Mouse (Mus musculus): ENCODE measurements around the gene Osbpl10. TPM values are rescaled to one million over a fixed set of nuclear protein-coding genes. Genes with fewer than 3 reads are reported as not detected.
A peak's percentile ranks its signal among the peaks of the same experiment; 100 is the strongest.

Gene Osbpl10
- polyA plus RNA-seq, 1 experiment from 2014 or later, result 2.6 TPM

DNA sequence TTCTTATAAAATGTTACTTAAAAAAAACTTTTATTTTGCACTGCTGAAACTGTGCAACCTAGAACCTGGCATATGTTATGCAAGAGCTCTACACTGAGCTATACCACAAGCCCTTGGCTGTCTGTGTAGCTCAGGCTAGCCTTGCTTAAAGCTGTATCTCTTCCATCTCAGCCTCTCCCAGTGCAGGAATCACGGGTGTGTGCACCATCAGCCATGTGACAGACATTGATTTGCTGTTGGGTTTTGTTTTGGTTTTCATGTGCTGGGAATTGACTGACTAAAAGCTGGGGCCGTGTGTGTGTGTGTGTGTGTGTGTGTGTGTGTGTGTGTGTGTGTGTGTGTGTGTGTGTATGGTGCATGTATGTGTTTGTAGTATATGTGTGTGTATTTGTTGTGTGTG, 155.6 kb downstream of the Osbpl10 start:
- Histone ChIP-seq H3K9me3 (replicated peaks) (no peaks in the 10 kb centered on the region), H3K27ac (ENCODE audit: poor library complexity, severe bottlenecking) (no peak overlapping the region), H3K4me1 (replicated peaks) (no peaks in the 10 kb centered on the region), H3K27me3 (replicated peaks) (no peaks in the 10 kb centered on the region), H3K36me3 (no peaks in the 10 kb centered on the region), H3K9ac (no peak overlapping the region), H3K4me2 (no peak overlapping the region), H3K4me3 (no peak overlapping the region)
- 58% methylated on average over 2 of the region's 2 CpGs for WGBS
- ATAC-seq (ENCODE audit: insufficient number of reproducible peaks, low FRiP score), result no peak

DNA sequence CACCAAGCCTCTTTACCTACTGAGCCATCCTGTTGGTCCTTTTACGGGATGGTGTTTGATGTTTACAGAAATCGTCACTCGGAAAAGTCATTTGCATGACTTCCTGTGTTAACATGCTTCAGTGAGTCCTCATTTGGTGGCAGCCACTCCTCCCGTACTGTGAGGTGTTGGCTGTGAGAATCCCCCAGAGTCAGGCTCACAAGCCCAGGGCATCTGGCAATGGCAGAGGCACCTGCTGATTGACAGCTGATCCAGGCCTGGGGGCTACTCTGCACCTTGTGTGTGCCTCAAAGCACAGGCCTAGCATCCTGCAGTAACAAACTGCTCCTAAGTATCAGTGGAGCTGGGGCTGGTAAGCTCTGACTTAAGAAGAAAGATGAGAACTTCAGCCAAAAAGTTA, 156.4 kb downstream of the Osbpl10 start:
- no peak overlapping the region for H3K4me3 ChIP-seq
- no peaks in the 10 kb centered on the region for H3K9me3 ChIP-seq (replicated peaks)
- no peaks in the 10 kb centered on the region for H3K4me1 ChIP-seq (replicated peaks)
- no peak overlapping the region for H3K9ac ChIP-seq
- no peak for ATAC-seq (ENCODE audit: insufficient number of reproducible peaks, low FRiP score)
- H3K4me2 ChIP-seq, result no peak overlapping the region
- H3K27me3 ChIP-seq (replicated peaks), result no peaks in the 10 kb centered on the region
- H3K27ac ChIP-seq (ENCODE audit: poor library complexity, severe bottlenecking), result no peak overlapping the region
- WGBS, result 58% methylated on average over 4 of the region's 4 CpGs
- no peaks in the 10 kb centered on the region for H3K36me3 ChIP-seq

DNA sequence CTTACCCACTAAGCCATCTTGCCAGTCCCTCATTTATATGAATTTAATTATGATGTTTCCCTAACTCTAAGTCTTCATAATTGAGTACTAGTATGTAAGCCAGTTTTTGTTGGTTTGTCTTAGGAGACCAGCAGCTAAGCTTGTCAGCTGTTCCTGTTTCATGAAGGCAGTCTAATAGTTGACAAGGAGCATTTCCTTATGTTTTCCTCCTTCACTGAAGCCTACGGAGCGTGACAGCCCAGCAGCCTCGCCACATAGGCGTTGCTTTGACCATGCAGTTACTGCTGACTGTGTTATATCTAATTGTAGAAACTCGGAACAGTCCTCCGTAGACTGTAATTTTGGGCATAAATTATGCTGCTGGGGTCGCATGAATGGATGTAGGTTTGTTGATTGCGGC, 157.0 kb downstream of the Osbpl10 start:
- Histone ChIP-seq H3K36me3 (no peaks in the 10 kb centered on the region), H3K9me3 (replicated peaks) (no peaks in the 10 kb centered on the region), H3K4me2 (no peak overlapping the region), H3K4me1 (replicated peaks) (no peaks in the 10 kb centered on the region), H3K9ac (no peak overlapping the region), H3K4me3 (no peak overlapping the region), H3K27me3 (replicated peaks) (no peaks in the 10 kb centered on the region), H3K27ac (ENCODE audit: poor library complexity, severe bottlenecking) (no peak overlapping the region)
- WGBS, result 79% methylated on average over 8 of the region's 8 CpGs
- no peak for ATAC-seq (ENCODE audit: insufficient number of reproducible peaks, low FRiP score)

DNA sequence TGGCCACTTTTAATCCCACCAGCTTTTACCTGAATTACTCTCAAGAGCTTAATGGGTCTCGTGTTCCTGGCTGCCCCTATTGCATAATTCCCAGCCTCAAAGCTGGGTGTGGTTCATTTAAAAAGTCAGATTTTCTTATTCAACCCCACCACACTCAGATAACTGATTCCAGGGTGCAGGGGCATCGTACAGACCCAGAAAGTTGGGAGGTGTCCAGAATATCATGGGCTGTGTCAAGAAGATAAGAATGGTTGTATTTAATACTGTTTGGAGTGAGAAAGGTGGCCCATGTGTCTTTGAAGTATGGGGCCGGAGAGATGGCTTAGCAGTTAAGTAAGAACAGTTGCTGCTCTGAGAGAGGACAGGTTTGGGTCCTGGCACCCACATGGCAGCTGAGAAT, 159.5 kb downstream of the Osbpl10 start:
- 64% methylated on average over 3 of the region's 3 CpGs for WGBS
- no peak overlapping the region for H3K9ac ChIP-seq
- H3K27ac ChIP-seq (ENCODE audit: poor library complexity, severe bottlenecking), result no peak overlapping the region
- ATAC-seq (ENCODE audit: insufficient number of reproducible peaks, low FRiP score), result no peak
- no peaks in the 10 kb centered on the region for H3K36me3 ChIP-seq
- H3K4me1 ChIP-seq (replicated peaks), result no peaks in the 10 kb centered on the region
- H3K4me3 ChIP-seq, result no peak overlapping the region
- H3K9me3 ChIP-seq (replicated peaks), result no peaks in the 10 kb centered on the region
- no peak overlapping the region for H3K4me2 ChIP-seq
- H3K27me3 ChIP-seq (replicated peaks), result no peaks in the 10 kb centered on the region

DNA sequence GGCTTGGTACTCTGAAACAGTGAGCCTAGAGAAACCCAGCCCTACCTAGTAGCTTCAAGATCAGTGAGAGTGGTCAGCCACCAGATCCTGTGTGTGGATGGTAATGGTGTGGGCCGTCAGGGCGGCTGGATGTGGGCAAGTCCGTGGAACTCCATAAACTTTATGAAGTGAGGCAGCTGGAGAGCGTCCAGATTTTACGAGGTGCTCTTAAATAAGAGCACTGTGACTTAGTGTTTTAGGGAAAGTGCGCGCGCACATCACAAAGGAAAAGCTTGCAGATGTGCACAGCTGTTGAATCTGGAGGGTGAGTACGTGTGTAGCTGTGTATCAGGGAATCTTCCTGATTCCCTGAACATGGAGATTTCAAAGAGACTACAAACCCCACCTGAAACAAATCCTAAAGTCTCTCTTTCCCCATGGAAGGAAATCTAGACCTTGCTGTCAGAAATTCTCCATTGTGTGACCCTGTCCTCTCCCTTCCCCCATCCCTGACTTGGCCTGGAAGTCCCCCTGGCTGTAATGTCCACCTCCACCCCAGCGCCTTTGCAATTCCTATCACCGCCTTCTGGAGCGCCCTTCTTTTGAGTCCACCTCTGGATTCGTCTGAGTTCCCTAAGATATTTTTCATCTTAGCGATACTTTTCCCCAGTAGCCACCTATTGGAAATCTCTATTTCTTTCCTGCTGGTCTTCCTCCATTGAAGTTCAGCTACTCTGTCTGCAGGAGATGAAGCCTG, 161.4 kb downstream of the Osbpl10 start:
- Histone ChIP-seq H3K4me3 (no peak overlapping the region), H3K9me3 (replicated peaks) (no peaks in the 10 kb centered on the region), H3K27ac (ENCODE audit: poor library complexity, severe bottlenecking) (no peak overlapping the region), H3K27me3 (replicated peaks) (no peaks in the 10 kb centered on the region), H3K4me1 (replicated peaks) (no peaks in the 10 kb centered on the region), H3K4me2 (no peak overlapping the region), H3K36me3 (no peaks in the 10 kb centered on the region), H3K9ac (no peak overlapping the region)
- WGBS, result 79% methylated on average over 14 of the region's 14 CpGs
- no peak for ATAC-seq (ENCODE audit: insufficient number of reproducible peaks, low FRiP score)

DNA sequence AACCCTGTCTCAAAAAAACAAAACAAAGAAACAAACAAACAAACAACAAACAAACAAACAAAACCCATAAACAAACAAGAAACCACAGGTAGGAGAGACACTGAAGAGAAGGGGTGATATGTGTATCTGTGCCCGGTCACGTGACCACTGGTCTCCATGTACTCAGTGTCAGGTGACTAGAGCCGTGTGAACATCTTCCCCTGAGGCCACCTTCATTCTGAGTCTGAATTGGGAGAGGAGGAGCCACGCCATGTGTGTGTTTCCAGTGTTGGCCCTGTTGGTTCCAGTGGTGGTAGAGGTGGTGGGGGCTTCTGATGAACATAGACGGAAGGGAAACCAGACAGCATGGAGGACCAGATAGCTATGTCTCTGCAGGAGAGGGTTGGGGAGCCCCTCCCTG, 168.8 kb downstream of the Osbpl10 start:
- Histone ChIP-seq H3K27me3 (replicated peaks) (no peaks in the 10 kb centered on the region), H3K9ac (no peak overlapping the region), H3K4me1 (replicated peaks) (no peaks in the 10 kb centered on the region), H3K4me3 (no peak overlapping the region), H3K36me3 (peaks cover 4% of the 10 kb centered on the region), H3K9me3 (replicated peaks) (peaks cover 22% of the 10 kb centered on the region), H3K27ac (ENCODE audit: poor library complexity, severe bottlenecking) (no peak overlapping the region), H3K4me2 (no peak overlapping the region)
- ATAC-seq (ENCODE audit: insufficient number of reproducible peaks, low FRiP score), result no peak
- 95% methylated on average over 5 of the region's 5 CpGs for WGBS

DNA sequence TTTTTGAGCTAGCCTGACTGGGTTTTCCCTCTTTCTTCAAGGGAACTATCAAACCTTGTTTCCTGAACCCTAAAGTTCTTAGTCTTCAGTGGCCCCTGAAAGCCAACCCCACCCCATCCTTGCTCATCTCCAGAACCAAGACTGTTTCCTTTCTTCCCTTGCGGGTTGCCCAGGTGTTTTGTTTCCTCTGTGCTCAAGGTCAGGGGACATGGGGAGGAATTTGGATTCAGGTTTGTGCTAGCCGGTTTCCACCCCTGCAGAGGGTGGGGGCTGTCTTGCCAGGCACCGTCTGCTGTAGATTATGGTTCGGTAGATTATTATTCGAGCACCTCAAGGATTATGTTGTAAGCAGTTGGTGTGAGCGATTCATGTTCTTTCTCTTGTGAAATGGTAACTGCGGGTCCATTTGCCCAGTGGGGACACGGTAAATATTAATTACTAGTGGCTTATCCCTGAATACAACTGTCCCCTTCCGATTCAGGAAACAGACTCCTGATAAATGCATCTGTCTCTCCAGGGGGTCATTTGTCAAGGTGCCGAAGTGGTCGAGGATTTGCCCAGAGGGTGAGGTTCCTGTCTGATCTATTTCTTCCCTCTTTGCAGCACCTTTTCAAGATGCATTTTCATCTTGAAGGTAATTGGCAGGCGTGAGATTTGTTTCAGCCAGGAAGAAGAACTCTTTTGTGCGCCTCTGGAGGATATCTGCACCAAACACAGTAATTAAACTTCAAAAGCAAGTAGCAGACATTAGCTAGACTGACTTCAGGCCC, 169.4 kb downstream of the Osbpl10 start:
- peaks cover 4% of the 10 kb centered on the region for H3K36me3 ChIP-seq
- no peak overlapping the region for H3K27ac ChIP-seq (ENCODE audit: poor library complexity, severe bottlenecking)
- WGBS, result 79% methylated on average over 13 of the region's 13 CpGs
- H3K9me3 ChIP-seq (replicated peaks), result peaks cover 27% of the 10 kb centered on the region
- no peak for ATAC-seq (ENCODE audit: insufficient number of reproducible peaks, low FRiP score)
- no peak overlapping the region for H3K4me2 ChIP-seq
- no peak overlapping the region for H3K9ac ChIP-seq
- no peaks in the 10 kb centered on the region for H3K27me3 ChIP-seq (replicated peaks)
- no peaks in the 10 kb centered on the region for H3K4me1 ChIP-seq (replicated peaks)
- H3K4me3 ChIP-seq, result no peak overlapping the region

DNA sequence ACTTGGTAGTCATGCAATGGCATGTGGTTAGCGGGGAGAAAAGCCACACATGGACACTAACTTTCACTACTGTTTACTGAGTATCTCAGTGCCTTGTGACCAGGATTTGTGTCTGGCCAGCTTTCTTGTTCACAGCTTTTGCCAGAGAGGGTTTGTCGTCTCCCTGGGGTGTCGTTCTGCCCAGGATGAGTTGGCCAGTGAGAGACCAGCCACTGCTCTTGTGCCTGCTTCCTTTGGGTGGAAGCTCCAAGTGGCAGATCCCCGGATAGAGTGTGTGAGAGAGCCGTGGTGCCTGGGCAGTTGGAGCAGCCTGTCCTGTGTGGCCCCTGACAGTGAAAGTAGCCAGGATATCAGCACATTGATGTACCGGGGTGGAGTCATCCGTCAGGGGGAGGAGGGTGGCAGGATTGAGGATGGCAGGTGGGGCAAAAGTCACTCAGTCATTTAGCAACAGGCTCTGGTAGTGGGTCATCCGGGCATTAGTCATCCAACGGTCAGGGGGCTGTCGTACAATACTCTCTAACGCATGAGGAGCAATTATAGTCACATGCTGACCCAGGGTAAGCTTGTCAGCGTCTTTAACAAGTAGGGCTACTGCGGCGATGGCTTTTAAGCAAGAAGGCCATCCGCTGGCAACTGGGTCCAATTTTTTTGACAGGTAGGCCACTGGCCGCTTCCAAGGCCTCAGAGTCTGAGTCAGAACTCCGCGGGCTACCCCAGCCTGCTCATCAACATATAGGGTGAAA, 170.8 kb downstream of the Osbpl10 start:
- ATAC-seq (ENCODE audit: insufficient number of reproducible peaks, low FRiP score), result no peak
- Histone ChIP-seq H3K4me1 (replicated peaks) (no peaks in the 10 kb centered on the region), H3K9me3 (replicated peaks) (peaks cover 35% of the 10 kb centered on the region), H3K27me3 (replicated peaks) (no peaks in the 10 kb centered on the region), H3K27ac (ENCODE audit: poor library complexity, severe bottlenecking) (no peak overlapping the region), H3K9ac (no peak overlapping the region), H3K36me3 (peaks cover 4% of the 10 kb centered on the region), H3K4me3 (no peak overlapping the region), H3K4me2 (no peak overlapping the region)
- WGBS, result 80% methylated on average over 18 of the region's 18 CpGs

DNA sequence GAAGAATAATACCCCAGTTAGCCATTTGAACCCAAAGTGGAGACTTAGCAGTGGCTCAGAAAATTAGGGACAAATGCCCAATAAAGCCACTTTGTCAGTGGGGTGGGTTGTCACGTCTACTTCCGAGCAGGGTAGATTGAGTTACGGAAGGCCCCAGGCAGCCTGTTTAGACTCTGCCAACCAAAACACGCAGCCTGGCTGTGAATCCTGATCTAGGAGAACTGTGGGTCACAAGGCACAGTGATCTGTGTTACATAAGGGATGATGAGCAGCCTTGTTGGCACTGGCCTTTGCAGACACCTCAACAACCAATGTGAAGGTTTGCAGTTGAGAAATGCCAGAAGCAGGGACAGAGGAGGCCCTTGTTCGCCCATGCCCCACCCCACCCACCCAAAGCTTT, 183.2 kb downstream of the Osbpl10 start:
- peak overlapping the region; percentile 58 for H3K27ac ChIP-seq (ENCODE audit: poor library complexity, severe bottlenecking)
- no peaks in the 10 kb centered on the region for H3K36me3 ChIP-seq
- 47% methylated on average over 5 of the region's 5 CpGs for WGBS
- H3K4me3 ChIP-seq, result no peak overlapping the region
- H3K9ac ChIP-seq, result no peak overlapping the region
- no peaks in the 10 kb centered on the region for H3K9me3 ChIP-seq (replicated peaks)
- H3K27me3 ChIP-seq (replicated peaks), result no peaks in the 10 kb centered on the region
- no peak for ATAC-seq (ENCODE audit: insufficient number of reproducible peaks, low FRiP score)
- H3K4me2 ChIP-seq, result no peak overlapping the region
- peaks cover 46% of the 10 kb centered on the region for H3K4me1 ChIP-seq (replicated peaks)

DNA sequence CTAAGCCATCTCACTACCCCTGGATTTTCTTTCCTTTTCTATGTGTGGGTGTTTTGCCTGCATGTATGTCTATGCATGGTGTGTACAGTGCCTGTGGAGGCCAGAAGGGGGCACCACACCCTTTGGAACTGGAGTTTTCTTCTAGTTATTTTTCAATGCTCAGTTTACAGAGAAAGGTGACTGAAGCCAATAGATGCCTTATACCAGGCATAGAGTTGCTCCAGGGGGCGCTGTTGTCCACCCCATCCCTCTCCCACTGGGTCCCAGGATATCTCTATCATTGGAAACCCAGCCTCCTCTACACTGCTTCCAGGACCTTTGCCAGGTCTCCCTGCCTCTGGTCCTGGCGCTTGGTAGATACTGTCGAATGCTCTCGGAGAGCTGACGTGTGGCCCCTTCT, 184.7 kb downstream of the Osbpl10 start:
- Histone ChIP-seq H3K9ac (no peak overlapping the region), H3K4me3 (no peak overlapping the region), H3K9me3 (replicated peaks) (no peaks in the 10 kb centered on the region), H3K4me2 (no peak overlapping the region), H3K27me3 (replicated peaks) (no peaks in the 10 kb centered on the region), H3K36me3 (no peaks in the 10 kb centered on the region), H3K27ac (ENCODE audit: poor library complexity, severe bottlenecking) (no peak overlapping the region; the same call in 1 of the 2 replicates), H3K4me1 (replicated peaks) (peaks cover 48% of the 10 kb centered on the region)
- 33% methylated on average over 5 of the region's 5 CpGs for WGBS
- peak; percentile 44 for ATAC-seq (ENCODE audit: insufficient number of reproducible peaks, low FRiP score)

DNA sequence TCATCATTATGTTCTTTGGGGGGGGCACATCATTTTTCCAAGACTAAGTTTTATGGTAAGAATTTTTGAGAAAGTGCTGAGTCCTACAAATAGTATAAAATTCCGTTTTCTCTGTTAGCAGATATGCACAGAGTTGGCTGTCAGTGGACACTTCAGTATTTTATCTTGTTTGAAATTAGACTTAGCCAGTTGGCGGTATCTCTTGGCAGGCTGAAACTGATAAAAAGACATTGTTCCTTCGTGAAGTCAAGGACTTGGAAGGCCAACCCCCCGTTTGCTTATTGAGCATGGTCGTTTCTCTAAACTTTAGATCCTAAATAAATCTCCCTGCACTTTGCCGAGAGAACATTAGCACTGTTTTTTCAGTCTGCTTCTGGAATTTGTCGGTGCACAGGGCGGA, 185.3 kb downstream of the Osbpl10 start:
- ATAC-seq (ENCODE audit: insufficient number of reproducible peaks, low FRiP score), result no peak

More for the DNA sequence above, 185.3 kb downstream of the Osbpl10 start:
- Histone ChIP-seq H3K36me3 (no peaks in the 10 kb centered on the region), H3K27ac (ENCODE audit: poor library complexity, severe bottlenecking) (peak overlapping the region; percentile 15), H3K27me3 (replicated peaks) (no peaks in the 10 kb centered on the region), H3K9me3 (replicated peaks) (no peaks in the 10 kb centered on the region), H3K9ac (no peak overlapping the region), H3K4me1 (replicated peaks) (peaks cover 48% of the 10 kb centered on the region), H3K4me2 (peak overlapping the region; percentile 12; the same call in 1 of the 2 replicates), H3K4me3 (no peak overlapping the region)
- WGBS, result 10% methylated on average over 8 of the region's 8 CpGs

Data from heart, embryonic 12.5 days (tissue).